Mouse (Mus musculus): Measurements from ENCODE around the gene Cped1.

Gene Cped1

DNA sequence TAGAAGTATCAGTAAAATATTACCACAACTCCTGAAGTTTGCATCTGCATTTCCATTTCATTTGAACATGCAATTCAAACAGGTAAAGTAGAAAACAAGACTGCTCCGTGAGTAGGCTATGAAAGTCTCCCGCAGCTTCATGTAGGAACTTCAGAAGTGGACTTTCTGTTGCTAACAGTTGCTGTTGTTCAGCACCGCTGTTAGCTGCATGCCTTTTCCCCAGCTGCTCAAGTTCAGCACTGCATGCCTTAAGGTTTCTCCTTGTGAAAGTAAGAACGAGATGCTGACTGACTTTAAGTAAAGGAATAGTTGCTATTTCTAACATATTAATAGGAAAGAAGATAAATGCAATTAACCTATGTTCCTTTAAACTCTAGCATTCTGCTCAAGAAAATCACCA, 306.3 kb downstream of the Cped1 start:
- no peak for DNase-seq (ENCODE audit: low read depth, low spot score)

GRCm38 (mm10) chr6:22293922-22294321, 308.2 kb downstream of the Cped1 start:
- DNase-seq (ENCODE audit: low read depth, low spot score), result no peak

GRCm38 (mm10) chr6:22297028-22297427, 311.3 kb downstream of the Cped1 start:
- DNase-seq (ENCODE audit: low read depth, low spot score), result no peak

DNA sequence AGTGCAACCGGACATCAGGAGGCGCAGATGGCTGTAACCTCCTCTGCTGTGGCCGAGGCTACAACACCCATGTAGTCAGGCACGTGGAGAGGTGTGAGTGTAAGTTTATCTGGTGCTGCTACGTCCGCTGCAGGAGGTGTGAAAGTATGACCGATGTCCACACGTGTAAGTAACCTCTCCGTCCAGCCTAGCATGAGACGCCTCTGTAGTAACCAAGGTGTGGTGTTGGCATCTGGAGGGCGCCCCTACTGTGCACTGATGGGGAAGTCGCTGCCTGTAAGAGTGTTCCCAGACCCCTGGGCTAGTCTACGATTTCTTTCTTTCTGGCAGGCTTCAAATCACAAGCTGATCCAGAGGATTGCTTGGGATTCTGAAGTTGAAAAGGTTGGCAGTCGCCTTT, 312.3 kb downstream of the Cped1 start:
- no peak for DNase-seq (ENCODE audit: low read depth, low spot score)

Measured in brain, adult 2 months (tissue).